Mouse (Mus musculus) embryonic fibroblast, embryonic 13.5 days (primary cell): ENCODE measurements around the gene Pycr2.

Source experiments
- CTCF ChIP-seq: IDR thresholded peaks from 2 replicates; pipeline ENCODE4 v1.5.1; 2011; ENCODE audit warnings: mild to moderate bottlenecking, control low read depth, low read length, moderate library complexity, borderline replicate concordance; ENCODE audit not compliant: insufficient read depth
- POLR2A ChIP-seq: IDR thresholded peaks from 2 replicates; pipeline ENCODE4 v1.6.1; 2011; ENCODE audit warnings: low read depth, mild to moderate bottlenecking, control low read depth, low read length, moderate library complexity

DNA sequence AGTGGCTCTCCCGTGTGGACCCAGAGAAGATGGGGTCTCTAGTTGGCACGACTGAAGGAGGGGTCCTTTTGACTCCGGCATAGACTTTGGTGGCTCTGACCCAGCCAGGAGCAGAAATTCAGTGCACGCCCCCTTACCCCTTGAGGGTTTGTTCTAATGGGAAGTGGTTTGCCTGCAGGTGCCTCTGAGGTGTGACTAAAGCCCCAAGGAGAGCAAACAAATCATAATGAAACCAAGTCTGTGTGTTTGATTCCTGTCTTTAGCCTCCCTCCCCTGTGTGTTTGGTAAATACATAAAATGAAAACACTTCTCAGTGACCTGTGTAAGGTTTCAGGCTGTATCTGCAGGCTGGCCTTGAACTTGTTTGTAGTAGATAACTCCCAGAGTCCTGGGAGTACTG is 22.2 kb downstream of the Pycr2 start:
- no peak for TF ChIP-seq CTCF
- TF ChIP-seq POLR2A = no peak
